Mouse (Mus musculus): ENCODE data around the gene Racgap1. TPM values are rescaled to one million over a fixed set of nuclear protein-coding genes. Genes with fewer than 3 reads are reported as not detected.

The Racgap1 gene
- 53.5 and 62.7 TPM in 2 replicates for polyA plus RNA-seq (2015; fragmentation: Nextera tagmentation; extraction: Ambion mirVana)

GRCm38 (mm10) chr15:99651163-99651872, at the start of gene Racgap1:
Racgap1 (minus strand) TSS chr15:99651656.
- under 1% methylated on average over 62 of the region's 68 CpGs for WGBS
- Histone ChIP-seq H3K36me3 (ENCODE audit: insufficient read depth, low read length) (no peaks in the 10 kb centered on the region), H3K27ac (no peak within 1 kb of the TSS), H3K4me1 (replicated peaks; ENCODE audit: insufficient read depth, low read length) (peaks cover 23% of the 10 kb centered on the region), H3K4me3 (replicated peaks; ENCODE audit: low read depth, low read length) (peak within 1 kb of the TSS; percentile 78), H3K27me3 (ENCODE audit: insufficient read depth, low read length) (0 out of 2 replicates have a peak, but pooled peaks cover 4% of the 10 kb centered on the region), H3K4me2 (ENCODE audit: low read length) (peak within 1 kb of the TSS; percentile 86), H3K9ac (ENCODE audit: low read depth, low read length) (peak within 1 kb of the TSS; percentile 76), H3K9me3 (replicated peaks; ENCODE audit: low read length) (no peaks in the 10 kb centered on the region)
- no peak for TF ChIP-seq CTCF (IDR thresholded peaks at IDR 0.05; ENCODE audit: low read depth)
- ATAC-seq (replicated peaks; ENCODE audit: low FRiP score, low read depth) (peak; percentile 94), DNase-seq (ENCODE audit: low spot score) (peak; percentile 98)

GRCm38 (mm10) chr15:99700219-99701106, 49.0 kb upstream of the Racgap1 start:
- DNase-seq (ENCODE audit: low spot score) = no peak
- Histone ChIP-seq H3K4me2 (ENCODE audit: low read length) (no peak overlapping the region), H3K4me3 (replicated peaks; ENCODE audit: low read depth, low read length) (no peak overlapping the region), H3K9me3 (replicated peaks; ENCODE audit: low read length) (no peaks in the 10 kb centered on the region), H3K9ac (ENCODE audit: low read depth, low read length) (no peak overlapping the region), H3K27ac (no peak overlapping the region), H3K36me3 (ENCODE audit: insufficient read depth, low read length) (peaks cover 9% of the 10 kb centered on the region; the same call in 1 of the 2 replicates), H3K4me1 (replicated peaks; ENCODE audit: insufficient read depth, low read length) (peaks cover 27% of the 10 kb centered on the region), H3K27me3 (ENCODE audit: insufficient read depth, low read length) (no peaks in the 10 kb centered on the region)
- WGBS = 82% methylated on average over 18 of the region's 18 CpGs
- no peak for TF ChIP-seq CTCF (IDR thresholded peaks at IDR 0.05; ENCODE audit: low read depth)
- no peak for ATAC-seq (replicated peaks; ENCODE audit: low FRiP score, low read depth)

GRCm38 (mm10) chr15:99699715-99700114, 48.3 kb upstream of the Racgap1 start:
- Histone ChIP-seq H3K4me3 (replicated peaks; ENCODE audit: low read depth, low read length) (no peak overlapping the region), H3K9me3 (replicated peaks; ENCODE audit: low read length) (no peaks in the 10 kb centered on the region), H3K36me3 (ENCODE audit: insufficient read depth, low read length) (peaks cover 9% of the 10 kb centered on the region; the same call in 1 of the 2 replicates), H3K4me1 (replicated peaks; ENCODE audit: insufficient read depth, low read length) (peaks cover 27% of the 10 kb centered on the region), H3K9ac (ENCODE audit: low read depth, low read length) (no peak overlapping the region), H3K4me2 (ENCODE audit: low read length) (no peak overlapping the region), H3K27ac (no peak overlapping the region), H3K27me3 (ENCODE audit: insufficient read depth, low read length) (no peaks in the 10 kb centered on the region)
- ATAC-seq (replicated peaks; ENCODE audit: low FRiP score, low read depth) = no peak
- no peak for TF ChIP-seq CTCF (IDR thresholded peaks at IDR 0.05; ENCODE audit: low read depth)
- no peak for DNase-seq (ENCODE audit: low spot score)
- WGBS = 63% methylated on average over 10 of the region's 10 CpGs

GRCm38 (mm10) chr15:99698533-99699085, 47.2 kb upstream of the Racgap1 start:
- no peak for TF ChIP-seq CTCF (IDR thresholded peaks at IDR 0.05; ENCODE audit: low read depth)
- H3K27me3 ChIP-seq (ENCODE audit: insufficient read depth, low read length) = no peaks in the 10 kb centered on the region
- H3K4me3 ChIP-seq (replicated peaks; ENCODE audit: low read depth, low read length) = no peak overlapping the region
- H3K27ac ChIP-seq = no peak overlapping the region
- 33% methylated on average over 20 of the region's 20 CpGs for WGBS
- H3K4me2 ChIP-seq (ENCODE audit: low read length) = no peak overlapping the region
- ATAC-seq (replicated peaks; ENCODE audit: low FRiP score, low read depth) = no peak
- no peaks in the 10 kb centered on the region for H3K9me3 ChIP-seq (replicated peaks; ENCODE audit: low read length)
- H3K36me3 ChIP-seq (ENCODE audit: insufficient read depth, low read length) = 0 out of 2 replicates have a peak, but pooled peaks cover 2% of the 10 kb centered on the region
- H3K4me1 ChIP-seq (replicated peaks; ENCODE audit: insufficient read depth, low read length) = peaks cover 22% of the 10 kb centered on the region
- DNase-seq (ENCODE audit: low spot score) = no peak
- H3K9ac ChIP-seq (ENCODE audit: low read depth, low read length) = no peak overlapping the region

- Histone ChIP-seq H3K4me2 (ENCODE audit: low read length) (no peak overlapping the region), H3K4me3 (replicated peaks; ENCODE audit: low read depth, low read length) (no peak overlapping the region), H3K9me3 (replicated peaks; ENCODE audit: low read length) (no peaks in the 10 kb centered on the region), H3K9ac (ENCODE audit: low read depth, low read length) (no peak overlapping the region), H3K27me3 (ENCODE audit: insufficient read depth, low read length) (no peaks in the 10 kb centered on the region), H3K27ac (no peak overlapping the region), H3K4me1 (replicated peaks; ENCODE audit: insufficient read depth, low read length) (peaks cover 12% of the 10 kb centered on the region; the same call in 1 of the 2 replicates), H3K36me3 (ENCODE audit: insufficient read depth, low read length) (no peaks in the 10 kb centered on the region)
- TF ChIP-seq CTCF (IDR thresholded peaks at IDR 0.05; ENCODE audit: low read depth) = no peak
- 5% methylated on average over 2 of the region's 2 CpGs for WGBS
- DNase-seq (ENCODE audit: low spot score) (peak; percentile 46), ATAC-seq (replicated peaks; ENCODE audit: low FRiP score, low read depth) (no peak)
These were observed 45.9 kb upstream of the Racgap1 start for GRCm38 (mm10) chr15:99697309-99697708.

GRCm38 (mm10) chr15:99691976-99692375, 40.5 kb upstream of the Racgap1 start:
- ATAC-seq (replicated peaks; ENCODE audit: low FRiP score, low read depth) = no peak
- 45% methylated on average over 9 of the region's 9 CpGs for WGBS
- Histone ChIP-seq H3K36me3 (ENCODE audit: insufficient read depth, low read length) (no peaks in the 10 kb centered on the region), H3K9me3 (replicated peaks; ENCODE audit: low read length) (no peaks in the 10 kb centered on the region), H3K27ac (no peak overlapping the region), H3K9ac (ENCODE audit: low read depth, low read length) (no peak overlapping the region), H3K4me1 (replicated peaks; ENCODE audit: insufficient read depth, low read length) (no peaks in the 10 kb centered on the region), H3K4me3 (replicated peaks; ENCODE audit: low read depth, low read length) (no peak overlapping the region), H3K4me2 (ENCODE audit: low read length) (no peak overlapping the region), H3K27me3 (ENCODE audit: insufficient read depth, low read length) (no peaks in the 10 kb centered on the region)
- DNase-seq (ENCODE audit: low spot score) = no peak
- no peak for TF ChIP-seq CTCF (IDR thresholded peaks at IDR 0.05; ENCODE audit: low read depth)
